Mouse (Mus musculus): ENCODE data around the gene Slain1. TPM values are rescaled to one million over a fixed set of nuclear protein-coding genes. Genes with fewer than 3 reads are reported as not detected.
"Not testable (repeated sequence)": the region's sequence is repeated elsewhere in the genome, so short reads cannot be mapped to it uniquely, and the experiment has no call there.

The Slain1 gene
- total RNA-seq, 2 experiments from 2014 or later: 51.6 to 53.1 TPM

DNA sequence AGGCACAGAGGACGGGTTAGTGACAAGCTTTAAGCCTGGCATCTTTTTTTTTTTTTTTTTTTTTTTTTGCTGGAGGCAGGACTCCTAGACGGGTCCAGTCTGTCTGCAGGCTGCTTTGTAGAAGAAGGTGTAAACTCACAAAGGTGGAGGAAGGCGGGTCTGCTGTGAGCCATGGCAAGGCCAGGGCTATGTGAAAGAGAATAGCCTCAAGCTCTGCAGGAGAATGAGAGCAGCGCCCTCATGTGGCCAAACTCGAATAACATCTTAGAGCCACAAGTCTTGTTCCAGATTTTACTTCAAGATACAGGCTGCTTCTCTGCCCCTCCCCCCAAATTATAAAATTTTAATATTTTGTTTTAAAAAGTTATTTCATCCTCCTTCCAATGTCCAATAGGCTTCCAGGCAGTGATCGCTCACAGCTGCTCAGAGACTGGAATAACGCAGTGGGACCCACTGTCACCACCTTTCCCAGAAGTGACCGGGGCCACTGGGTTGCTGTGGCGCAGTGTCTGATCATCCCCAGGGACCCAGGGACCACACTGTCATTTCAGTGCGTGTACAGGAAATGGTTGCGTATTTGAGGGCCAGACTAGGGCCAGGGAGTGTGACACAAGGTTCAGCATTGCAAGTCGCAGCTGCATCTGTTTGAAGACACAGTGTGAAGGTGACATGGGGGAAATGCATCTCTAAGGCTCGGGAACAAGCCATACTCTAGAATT lies 70.8 kb downstream of the Slain1 start:
- DNase-seq: peak in 1 of 2 experiments; percentile 38

DNA sequence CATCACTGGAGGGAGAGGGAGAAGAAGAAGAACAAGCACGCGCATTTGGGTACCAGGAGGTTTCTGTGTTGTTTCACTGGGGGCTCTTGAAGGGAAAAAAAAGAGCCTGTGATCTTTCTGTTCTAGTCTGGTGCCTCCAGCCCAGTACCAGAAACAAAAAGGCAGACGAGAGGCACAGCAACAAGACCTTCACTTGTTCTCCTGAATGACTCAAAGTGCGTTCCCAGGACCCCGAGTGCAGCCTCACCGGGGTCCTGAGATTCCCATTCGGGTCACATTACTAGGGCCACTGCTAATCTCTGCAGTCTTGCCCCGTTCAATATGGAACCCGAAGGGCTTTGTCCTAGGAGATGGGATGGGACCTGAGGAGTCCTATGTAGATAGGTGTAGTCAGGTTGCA lies 73.3 kb downstream of the Slain1 start:
- DNase-seq: no peak

DNA sequence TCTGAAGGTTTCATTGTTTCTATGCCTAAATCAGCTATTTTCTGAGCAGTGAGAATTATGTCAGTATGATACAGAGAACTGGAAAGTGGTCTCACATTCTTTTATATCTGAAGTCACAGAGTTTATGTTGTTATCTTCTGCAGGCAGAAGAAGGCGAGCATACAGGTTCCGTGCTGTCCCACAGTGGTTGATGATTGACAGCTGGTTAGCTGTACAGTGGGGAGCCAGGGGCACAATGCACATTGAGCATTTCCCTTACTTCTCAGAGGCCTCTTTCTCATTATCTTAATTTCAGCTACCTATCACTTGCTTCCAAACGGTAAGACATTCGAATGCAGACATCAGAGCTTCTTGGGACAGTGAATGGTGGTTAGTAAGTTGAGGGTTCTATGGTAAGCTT lies 73.8 kb downstream of the Slain1 start:
- no peak for DNase-seq

DNA sequence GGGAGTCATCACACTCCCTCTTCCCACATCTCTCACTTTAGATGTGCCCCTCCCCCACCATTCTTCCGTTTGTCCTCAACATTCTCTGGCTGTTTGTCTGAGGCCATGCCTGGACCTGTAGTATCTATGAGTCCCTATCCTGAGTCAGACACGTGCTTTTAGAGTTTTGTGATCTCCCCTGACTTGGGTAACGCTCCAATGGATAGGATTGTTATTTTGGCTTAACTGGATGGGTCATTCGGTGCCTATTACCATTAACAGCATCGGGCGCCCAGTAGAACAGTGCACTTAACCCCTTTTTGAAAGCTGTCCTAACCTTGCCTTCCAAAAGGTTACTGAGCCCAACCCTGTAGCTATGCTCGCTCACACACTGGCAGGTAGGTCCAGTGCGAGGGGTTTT lies 78.5 kb downstream of the Slain1 start:
- DNase-seq: no peak

DNA sequence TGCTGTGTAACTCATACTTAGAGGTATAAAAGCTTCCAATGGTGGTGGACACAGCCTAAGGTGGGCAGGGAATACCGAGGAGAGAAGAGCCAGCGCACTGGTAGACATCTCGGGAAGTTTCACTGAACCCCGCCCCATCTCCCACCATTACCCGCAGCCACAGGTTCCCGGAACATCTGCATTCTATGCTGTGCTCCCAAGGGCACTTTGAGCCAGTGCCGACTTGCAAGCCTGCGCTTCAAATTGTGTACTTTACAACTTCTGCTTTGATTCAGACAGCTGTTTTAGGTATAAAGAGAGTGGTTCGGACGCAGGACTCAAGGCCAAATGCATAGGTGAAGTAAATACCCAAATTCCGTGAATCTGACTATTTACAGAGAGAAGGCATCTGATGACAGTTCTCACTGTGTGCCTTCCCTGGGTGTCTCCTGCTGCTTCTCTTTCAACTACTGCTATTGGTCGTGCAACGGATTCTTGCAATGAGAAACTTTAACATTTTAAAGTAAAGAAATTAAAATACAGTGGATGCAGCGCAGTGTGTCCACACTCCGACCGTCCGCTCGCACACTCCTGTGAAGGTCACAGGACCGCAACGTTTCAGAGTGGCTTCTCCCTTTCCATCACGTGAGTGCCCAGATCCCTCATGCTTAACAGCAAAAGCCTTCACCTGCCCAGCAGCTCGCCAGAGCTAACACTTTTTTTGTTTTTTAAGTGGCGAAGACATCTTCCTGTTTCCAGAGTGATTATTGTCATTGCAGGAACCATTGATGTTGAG lies 79.1 kb downstream of the Slain1 start:
- DNase-seq: no peak

DNA sequence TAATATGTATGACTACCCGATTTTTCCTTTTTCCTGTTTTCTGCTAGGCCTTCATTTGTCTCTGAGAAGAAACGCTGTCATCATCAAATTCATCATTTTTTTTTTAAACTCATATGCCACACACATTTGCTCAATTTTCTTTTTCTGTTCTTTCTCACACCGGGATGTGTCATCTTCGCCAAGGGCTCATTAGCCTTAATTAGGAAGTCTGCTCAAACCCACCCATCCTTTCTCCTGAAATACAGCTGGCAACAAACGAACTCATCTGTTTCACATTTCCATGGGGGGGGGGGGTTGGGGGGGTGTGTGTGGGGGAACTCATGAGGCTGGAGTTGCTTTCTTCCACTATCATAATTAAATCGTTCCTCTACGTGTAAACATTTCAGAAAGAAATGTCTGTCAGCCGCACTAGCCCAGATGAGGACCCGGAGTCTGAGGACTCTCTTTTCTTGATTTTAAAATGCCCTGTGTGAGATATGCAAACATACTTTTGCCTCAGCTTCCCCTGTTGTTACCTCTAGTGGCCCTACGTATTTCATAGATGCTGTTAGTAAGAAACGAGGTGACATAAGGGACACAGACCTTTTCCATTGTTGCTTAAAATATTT lies 79.8 kb downstream of the Slain1 start:
- no peak for DNase-seq

DNA sequence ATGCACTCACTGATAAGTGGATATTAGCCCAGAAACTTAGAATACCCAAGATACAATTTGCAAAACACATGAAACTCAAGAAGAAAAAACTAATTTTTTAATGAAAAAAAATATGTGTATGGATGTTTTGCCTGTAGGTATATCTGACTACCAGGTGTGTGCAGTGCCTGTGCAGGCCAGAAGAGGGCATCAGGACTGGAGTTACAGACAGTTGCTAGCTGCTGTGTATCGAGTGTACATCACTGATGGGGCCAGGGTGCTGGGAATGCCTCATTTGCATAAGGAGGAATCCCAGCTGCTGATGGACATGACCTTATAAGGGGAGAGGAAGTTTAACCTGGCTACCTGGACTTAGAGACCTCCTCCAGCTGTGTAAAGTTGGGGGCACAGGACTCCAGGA lies 82.6 kb downstream of the Slain1 start:
- DNase-seq: no peak

DNA sequence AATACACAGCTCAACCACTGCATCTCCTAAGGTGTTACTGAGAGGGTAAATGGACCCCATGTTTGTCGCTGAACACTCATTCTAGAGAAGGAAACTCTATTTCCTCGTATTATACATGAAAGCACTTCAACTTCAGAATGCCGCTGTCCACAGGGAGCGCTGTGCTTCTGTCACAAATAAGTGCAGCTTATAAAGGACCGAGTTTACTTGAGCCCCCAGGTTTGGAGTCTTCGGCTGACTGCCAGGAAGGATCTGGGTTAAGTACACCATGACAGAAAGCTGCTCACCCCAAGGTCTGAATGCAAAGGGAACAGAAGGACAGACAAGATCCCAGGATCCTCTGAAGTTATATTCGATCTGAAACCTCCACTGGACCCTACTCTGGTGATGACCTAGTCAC lies 91.2 kb downstream of the Slain1 start:
- no peak for DNase-seq

DNA sequence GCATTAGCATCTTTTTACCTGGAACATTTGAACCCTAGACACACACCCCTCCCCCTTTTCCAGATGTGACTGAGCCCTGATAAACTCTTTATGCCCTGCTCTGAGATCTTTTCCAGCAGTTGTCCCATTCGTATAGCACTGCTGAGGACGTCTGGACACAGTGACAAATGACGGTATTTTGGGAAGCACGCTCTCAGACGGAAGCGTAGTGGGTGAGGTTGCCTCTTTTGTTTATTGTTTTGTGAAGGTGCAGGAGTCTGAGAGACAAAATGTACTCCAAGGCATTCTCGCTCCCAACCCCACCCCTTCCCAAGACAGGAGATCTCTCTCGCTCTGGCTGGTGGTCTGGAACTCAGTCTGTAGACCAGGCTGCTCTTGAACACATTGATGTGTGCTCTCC lies 92.1 kb downstream of the Slain1 start:
- no peak for DNase-seq

DNA sequence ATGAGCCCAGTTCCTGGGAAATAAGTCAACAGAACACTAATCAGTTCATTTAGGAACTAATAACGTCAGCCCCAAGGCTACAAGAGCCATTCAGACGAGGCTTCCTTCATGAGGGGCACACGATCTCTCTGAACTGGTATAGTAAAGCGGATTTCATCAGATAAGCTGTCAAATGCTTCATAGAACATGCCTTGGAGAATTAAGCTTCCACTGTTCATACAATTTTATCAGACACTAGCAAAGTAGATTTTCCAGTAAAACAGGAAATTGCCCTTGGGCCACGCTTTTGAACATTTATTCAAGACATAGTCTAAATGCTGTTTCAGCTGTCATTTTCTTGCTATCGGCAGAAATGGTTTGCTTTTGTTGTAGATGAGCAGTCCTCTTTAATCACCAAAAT lies 97.3 kb downstream of the Slain1 start:
- no peak for DNase-seq

DNA sequence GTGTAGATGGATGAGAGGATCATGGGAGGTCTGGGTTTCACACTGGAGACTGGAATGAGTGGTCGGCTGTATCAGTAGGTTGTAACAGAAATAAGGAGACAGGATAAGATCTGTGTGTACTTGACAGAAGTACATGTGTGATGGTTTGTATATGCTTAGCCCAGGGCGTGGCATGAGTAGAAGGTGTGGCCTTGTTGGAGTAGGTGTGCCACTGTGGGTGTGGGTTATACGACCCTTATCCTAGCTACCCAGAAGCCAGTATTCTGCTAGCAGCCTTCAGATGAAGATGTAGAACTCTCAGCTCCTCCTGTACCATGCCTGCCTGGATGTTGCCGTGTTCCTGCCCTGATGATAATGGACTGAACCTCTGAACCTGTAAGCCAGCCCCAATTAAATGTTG lies 100.6 kb downstream of the Slain1 start:
- not testable (repeated sequence) for DNase-seq

DNA sequence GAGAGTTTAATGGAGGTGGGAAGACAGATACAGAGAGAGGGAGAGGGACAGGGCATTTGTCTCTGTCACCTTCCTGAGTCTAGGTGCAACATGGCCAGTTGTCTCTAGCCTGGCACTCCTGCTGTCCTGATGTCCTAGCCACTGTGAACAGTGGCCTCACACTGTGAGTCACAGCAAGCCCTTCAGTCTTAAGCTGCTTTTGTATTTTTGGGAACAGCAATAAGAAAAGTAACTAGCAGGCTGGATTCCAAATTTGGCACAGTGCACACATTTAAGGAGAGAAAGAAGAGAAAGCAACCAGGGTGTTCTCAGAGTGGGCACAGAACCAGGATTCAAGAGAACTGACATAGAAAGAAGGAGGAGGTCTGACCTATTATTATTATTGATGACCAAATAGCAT lies 101.4 kb downstream of the Slain1 start:
- DNase-seq: no peak

DNA sequence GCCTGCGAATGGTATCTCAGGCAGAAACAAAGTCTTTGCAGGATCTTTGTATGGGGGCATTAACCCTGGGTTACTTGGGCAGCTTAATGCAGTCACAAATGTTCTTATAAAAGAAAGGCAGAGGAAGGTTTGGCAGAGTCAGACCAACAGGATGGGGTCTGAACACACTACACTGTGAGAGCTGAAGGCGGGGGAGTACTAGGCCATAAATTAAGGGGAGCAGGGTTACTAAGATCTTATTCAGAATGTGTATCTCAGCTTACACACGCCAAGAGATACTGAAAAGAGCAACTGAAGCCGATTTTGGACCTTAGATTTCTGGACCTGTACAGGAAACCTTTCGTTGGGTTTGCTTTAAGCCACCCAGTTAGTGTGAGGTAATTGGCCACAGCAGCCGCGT lies 102.7 kb downstream of the Slain1 start:
- DNase-seq: no peak

DNA sequence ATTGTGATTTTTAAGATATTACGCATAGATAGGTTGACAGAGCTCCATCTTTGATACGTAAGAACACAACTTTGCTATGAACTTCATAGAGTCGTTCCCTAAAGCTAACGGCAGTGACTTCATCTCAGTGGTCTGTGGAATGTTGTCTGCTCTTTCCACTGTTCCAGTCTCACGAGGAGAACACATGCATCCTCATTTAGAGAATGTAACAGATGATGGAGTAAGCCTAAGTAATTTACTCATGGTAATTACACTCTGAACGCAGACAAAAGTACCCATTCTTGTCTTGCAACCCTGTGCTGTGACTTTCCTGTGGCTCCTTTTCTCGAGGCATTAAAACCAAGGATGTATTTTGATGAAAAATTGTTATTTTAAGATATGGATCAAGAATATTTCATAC lies 104.0 kb downstream of the Slain1 start:
- no peak for DNase-seq

DNA sequence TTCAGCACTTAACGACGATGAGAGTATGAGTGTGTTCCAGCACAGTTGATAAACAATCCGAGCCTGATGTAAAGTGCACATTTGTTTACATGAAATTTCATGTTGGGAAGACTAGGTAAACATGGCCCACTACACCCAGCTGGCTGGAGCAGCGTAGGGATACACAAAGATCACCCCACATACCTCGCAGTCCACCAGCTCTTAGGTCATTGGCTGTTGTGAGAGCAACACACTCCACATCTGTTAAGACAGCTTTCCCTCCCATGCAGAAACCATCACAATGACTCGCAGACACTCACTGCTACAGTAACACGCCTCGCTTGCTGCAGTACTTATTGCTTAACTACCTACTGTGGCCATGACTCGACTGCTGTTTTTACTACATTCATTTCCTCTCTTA lies 104.4 kb downstream of the Slain1 start:
- no peak for DNase-seq

Small RNA genes within 50 kb of the gene (microRNA-seq; reads per million reads assigned to microRNA genes)
- gene Gm22877: 0 reads per million in 2 experiments

Other genes with a start within 250 kb of the Slain1 start
- gene Scel, start 136.9 kb upstream of the Slain1 start, total RNA-seq (2021): under 1 TPM; 0.50 to 0.71 TPM
- gene Ednrb, start 194.2 kb downstream of the Slain1 start, total RNA-seq (2021): 10 to 100 TPM; 41.7 to 41.8 TPM